Mouse (Mus musculus) ES-E14 (cell line): ENCODE data around the gene Nup210.

ENCODE experiments used
- CHD2 ChIP-seq: IDR thresholded peaks from 2 replicates; pipeline ENCODE4 v1.6.1; 2014; ENCODE audit warnings: mild to moderate bottlenecking, low read depth, low read length, inconsistent platforms
- ZNF384 ChIP-seq: IDR thresholded peaks from 2 replicates; pipeline ENCODE4 v1.6.1; 2012; ENCODE audit warnings: low read depth, low read length, inconsistent platforms

DNA sequence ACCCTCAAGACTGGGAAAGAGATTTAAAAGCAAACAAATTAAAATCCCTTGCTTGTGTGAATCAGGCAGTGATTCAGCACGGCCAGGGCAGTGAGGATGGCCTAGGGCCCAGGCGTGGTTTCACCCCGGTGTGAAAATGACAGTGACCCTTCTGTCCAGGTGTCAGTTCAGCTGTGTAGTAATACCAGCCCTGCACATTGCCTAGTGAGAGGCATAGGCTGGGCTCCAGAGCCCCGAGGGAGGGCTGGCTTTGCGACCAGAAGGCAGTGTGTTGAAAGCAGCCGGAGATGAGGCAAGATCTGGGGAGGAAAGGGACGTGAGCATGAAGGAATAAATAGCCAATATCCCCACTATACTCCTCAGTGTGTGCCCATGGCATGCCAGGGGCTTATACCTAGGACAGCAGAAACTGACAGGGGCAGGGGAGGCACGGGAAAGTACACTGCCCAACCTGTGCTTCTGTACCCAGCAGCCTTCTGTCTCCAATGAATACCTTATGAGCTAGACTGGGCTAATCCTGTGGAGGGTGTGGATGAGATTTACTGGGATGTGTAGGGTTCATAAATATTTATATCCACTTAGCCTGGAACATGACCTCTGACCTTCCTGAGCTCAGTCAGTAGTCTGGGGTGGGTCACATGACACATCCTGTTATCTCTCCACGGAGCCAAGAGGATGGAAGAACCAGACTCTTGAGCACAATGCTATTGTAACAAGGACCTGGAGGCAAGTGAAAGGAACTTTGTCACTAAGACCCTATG lies 102.3 kb downstream of the Nup210 start:
- TF ChIP-seq ZNF384 = no peak
- TF ChIP-seq CHD2 = no peak
